Mouse (Mus musculus) olfactory bulb, adult 2 months (tissue): ENCODE results near the gene Lrrc23. TPM values are rescaled to one million over a fixed set of nuclear protein-coding genes. Genes with fewer than 3 reads are reported as not detected.

Experiments
- H3K27ac ChIP-seq: fragments of 200-500 bp; 2 replicates; pipeline ENCODE4 v1.5.1; 2012; ENCODE audit warnings: low read depth, low read length; ENCODE audit not compliant: insufficient read depth
- H3K4me1 ChIP-seq: fragments of 200-500 bp; 2 replicates; pipeline ENCODE4 v1.6.1; 2012; ENCODE audit warnings: low read length; ENCODE audit not compliant: control insufficient read depth, insufficient read depth
- H3K4me3 ChIP-seq: fragments of 200-500 bp; 2 replicates; pipeline ENCODE4 v1.5.1; 2012; ENCODE audit warnings: mild to moderate bottlenecking, low read depth, low read length, moderate library complexity; ENCODE audit not compliant: insufficient read depth
- CTCF ChIP-seq: fragments of 200-500 bp; IDR thresholded peaks from 2 replicates; pipeline ENCODE4 v1.5.1; 2012; ENCODE audit warnings: low read depth, mild to moderate bottlenecking, low read length, moderate library complexity; ENCODE audit not compliant: insufficient read depth
- POLR2A ChIP-seq: fragments of 200-500 bp; IDR thresholded peaks from 2 replicates; pipeline ENCODE4 v1.6.1; 2012; ENCODE audit warnings: mild to moderate bottlenecking, low read depth, low read length, moderate library complexity; ENCODE audit not compliant: insufficient read depth
- WGBS: fragments of 180-500 bp; shearing (Covaris S2); methylation state at CpG from one replicate; pipeline ENCODE4 v1.1.7; 2018; 5-methylcytosine and 5-hydroxymethylcytosine counted together
- polyA plus RNA-seq: library from polyadenylated mRNA; stranded (reverse); fragments of >200 nt; gene quantifications from 2 replicates; pipeline ENCODE4 v1.2.4, GENCODE M21; 2012; ENCODE audit warnings: low replicate concordance; ENCODE audit not compliant: missing spikeins, insufficient read depth, insufficient read length

Gene Lrrc23
- polyA plus RNA-seq, 1 experiment = not detected

DNA sequence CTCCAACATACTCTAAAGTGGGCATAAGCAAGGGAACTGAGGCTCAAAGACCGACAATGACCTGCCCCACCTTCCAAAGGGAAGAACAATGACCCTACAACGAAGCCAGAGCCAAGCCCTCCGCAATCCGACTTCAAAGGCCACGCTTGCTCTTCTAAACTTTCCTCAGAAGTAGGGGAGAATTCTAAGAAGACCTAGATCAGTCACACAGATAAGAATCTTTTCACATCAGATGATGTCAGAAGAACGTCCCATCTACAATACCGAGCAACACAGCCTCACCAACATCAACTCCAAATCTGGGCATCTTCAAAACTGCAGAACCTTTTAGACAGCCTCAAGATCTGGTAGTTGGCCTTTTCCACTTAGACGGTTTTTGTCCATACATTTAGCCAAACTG is 29.1 kb downstream of the Lrrc23 start:
- H3K27ac ChIP-seq = no peak overlapping the region
- no peak overlapping the region for H3K4me3 ChIP-seq
- H3K4me1 ChIP-seq = peaks cover 26% of the 10 kb centered on the region
- 79% methylated on average over 8 of the region's 8 CpGs for WGBS
- no peak for TF ChIP-seq CTCF
- no peak for TF ChIP-seq POLR2A

GRCm38 (mm10) chr6:124746654-124747632 is 32.6 kb downstream of the Lrrc23 start:
- Histone ChIP-seq H3K27ac (peak overlapping the region; percentile 76; the same call in 1 of the 2 replicates), H3K4me1 (peaks cover 40% of the 10 kb centered on the region), H3K4me3 (no peak overlapping the region)
- no peak for TF ChIP-seq CTCF
- TF ChIP-seq POLR2A = no peak
- WGBS = 60% methylated on average over 7 of the region's 7 CpGs

GRCm38 (mm10) chr6:124746296-124746605 is 33.3 kb downstream of the Lrrc23 start:
- peak overlapping the region; percentile 76 for H3K27ac ChIP-seq
- TF ChIP-seq CTCF (no peak), POLR2A (no peak)
- peak overlapping the region; percentile 60 for H3K4me3 ChIP-seq
- H3K4me1 ChIP-seq = peaks cover 43% of the 10 kb centered on the region
- WGBS = 9% methylated on average over 8 of the region's 8 CpGs

GRCm38 (mm10) chr6:124745490-124746295 is 33.8 kb downstream of the Lrrc23 start:
- peaks cover 43% of the 10 kb centered on the region for H3K4me1 ChIP-seq
- under 1% methylated on average over 85 of the region's 85 CpGs for WGBS
- peak overlapping the region; percentile 60 for H3K4me3 ChIP-seq
- peak; percentile 87 for TF ChIP-seq CTCF
- TF ChIP-seq POLR2A = peak; percentile 73
- peak overlapping the region; percentile 76 for H3K27ac ChIP-seq

DNA sequence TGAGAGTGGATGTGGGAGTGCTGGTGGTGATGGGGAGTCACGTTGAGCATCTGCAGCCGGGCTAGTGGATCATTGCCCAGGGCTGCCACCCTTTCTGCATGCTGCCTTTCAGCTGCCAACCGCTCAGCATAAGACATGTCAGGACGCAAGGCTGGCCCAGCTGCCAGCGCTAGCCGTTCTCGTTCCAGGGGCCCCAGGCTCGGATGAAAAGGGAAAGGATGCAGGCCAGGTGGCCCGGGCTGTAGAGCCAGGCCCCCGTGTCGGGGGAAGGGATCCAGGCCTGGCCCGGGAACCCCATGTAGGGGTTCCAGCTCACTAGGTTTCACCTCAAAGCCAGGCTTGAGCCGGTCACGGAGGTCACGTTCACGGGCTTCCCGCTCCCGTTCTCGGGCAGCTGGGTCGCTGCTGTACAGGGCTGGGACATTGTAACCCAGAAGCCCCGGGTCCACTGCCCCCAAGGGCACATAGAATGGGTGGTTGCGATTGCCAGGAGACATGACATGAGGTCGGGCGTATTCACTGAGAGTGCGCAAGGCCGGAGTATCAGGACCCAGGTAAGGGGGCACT is 34.7 kb downstream of the Lrrc23 start:
- 65% methylated on average over 26 of the region's 26 CpGs for WGBS
- TF ChIP-seq CTCF = no peak
- TF ChIP-seq POLR2A = no peak
- peak overlapping the region; percentile 60 for H3K4me3 ChIP-seq
- peak overlapping the region; percentile 13; the same call in 1 of the 2 replicates for H3K27ac ChIP-seq
- H3K4me1 ChIP-seq = peaks cover 46% of the 10 kb centered on the region

GRCm38 (mm10) chr6:124743647-124744046 is 35.9 kb downstream of the Lrrc23 start:
- Histone ChIP-seq H3K27ac (no peak overlapping the region), H3K4me1 (peaks cover 54% of the 10 kb centered on the region), H3K4me3 (no peak overlapping the region)
- 87% methylated on average over 8 of the region's 8 CpGs for WGBS
- TF ChIP-seq CTCF = no peak
- no peak for TF ChIP-seq POLR2A

DNA sequence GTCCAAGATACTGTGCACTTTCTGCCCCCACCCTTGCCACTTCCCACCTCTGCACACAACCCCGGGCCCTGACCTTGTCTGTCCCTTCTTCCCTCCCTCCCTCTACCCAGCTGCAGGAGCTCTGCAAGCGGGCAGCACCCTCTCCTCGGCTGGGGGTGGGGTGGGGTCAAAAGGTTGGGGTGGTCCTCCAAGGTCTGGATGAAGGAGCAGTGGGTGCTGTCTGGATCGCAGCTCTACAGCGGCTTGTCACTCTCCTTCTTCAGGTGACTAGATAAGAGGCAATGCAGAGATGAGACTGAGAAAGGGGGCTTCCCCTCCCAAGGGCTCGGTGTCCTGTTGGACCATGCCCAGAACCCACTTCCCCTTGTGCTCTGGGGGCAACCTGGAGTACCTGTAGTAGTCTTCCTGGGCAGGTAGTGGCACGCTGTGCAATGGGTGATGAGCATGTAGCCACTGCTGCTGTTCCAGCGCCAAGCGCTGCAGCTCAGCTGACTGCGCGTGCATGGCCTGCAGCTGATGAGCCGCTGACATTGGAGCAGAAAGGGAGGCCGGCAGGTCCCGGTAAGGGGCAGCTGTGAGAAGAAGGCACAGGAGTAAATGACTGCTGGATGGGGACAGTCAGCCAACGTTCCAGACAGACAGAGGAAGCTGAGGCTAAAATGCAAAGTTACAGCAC is 36.5 kb downstream of the Lrrc23 start:
- H3K27ac ChIP-seq = no peak overlapping the region
- TF ChIP-seq POLR2A = no peak
- no peak overlapping the region for H3K4me3 ChIP-seq
- WGBS = 91% methylated on average over 15 of the region's 15 CpGs
- peaks cover 58% of the 10 kb centered on the region for H3K4me1 ChIP-seq

DNA sequence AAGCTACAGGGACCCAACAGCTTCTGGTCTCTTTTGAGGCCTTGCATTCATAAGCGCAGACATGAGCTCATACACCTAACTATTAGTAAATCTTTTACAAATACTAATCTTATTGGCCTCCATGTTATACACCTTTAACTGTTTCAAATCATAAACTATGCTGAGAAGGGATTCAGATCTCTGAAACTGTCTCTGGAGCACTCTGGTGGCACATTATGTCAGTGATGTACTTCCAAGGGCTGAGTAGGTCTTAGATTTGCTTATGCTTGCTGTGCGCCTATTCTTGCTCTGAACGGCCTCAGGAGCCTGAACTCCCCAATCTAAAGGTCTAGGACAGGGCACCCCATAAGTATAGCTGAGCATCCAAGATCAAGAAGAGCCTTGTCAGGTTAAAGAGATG is 37.7 kb downstream of the Lrrc23 start:
- 69% methylated on average over 3 of the region's 3 CpGs for WGBS
- peaks cover 47% of the 10 kb centered on the region for H3K4me1 ChIP-seq
- TF ChIP-seq CTCF = no peak
- no peak for TF ChIP-seq POLR2A
- H3K4me3 ChIP-seq = peak overlapping the region; percentile 12; the same call in 1 of the 2 replicates
- H3K27ac ChIP-seq = peak overlapping the region; percentile 92
